Mouse (Mus musculus): ENCODE results near the gene Lbx1. TPM values are rescaled to one million over a fixed set of nuclear protein-coding genes. Genes with fewer than 3 reads are reported as not detected.

Gene Lbx1
- total RNA-seq, 2 experiments from 2014 or later = 0.13 TPM; not detected in 1

DNA sequence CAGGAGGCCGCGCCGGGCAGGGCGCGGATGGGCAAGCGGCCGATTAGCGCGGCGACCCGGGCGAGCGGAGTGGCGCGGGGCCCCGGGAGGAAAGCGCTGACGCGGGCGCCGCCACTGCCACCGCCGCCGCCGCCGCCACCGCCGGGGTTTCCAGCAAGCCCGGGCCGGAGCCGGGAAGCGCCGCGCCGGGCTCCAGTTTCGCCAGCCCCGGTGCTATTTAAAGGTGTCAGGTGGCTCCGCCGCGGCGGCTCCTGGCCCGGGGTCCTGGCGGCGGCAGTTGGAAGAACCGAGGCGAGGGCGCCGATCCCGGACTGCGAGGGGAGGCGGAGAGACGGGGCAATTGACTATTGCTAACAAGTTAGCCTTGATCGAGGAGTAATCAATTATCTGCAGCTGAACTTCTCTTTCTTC is 276 bp downstream of the Lbx1 start:
- no peak for DNase-seq (ENCODE audit: low spot score in 2 of 2)
- intact Hi-C loops (cut with DNase I) = no loop called here

DNA sequence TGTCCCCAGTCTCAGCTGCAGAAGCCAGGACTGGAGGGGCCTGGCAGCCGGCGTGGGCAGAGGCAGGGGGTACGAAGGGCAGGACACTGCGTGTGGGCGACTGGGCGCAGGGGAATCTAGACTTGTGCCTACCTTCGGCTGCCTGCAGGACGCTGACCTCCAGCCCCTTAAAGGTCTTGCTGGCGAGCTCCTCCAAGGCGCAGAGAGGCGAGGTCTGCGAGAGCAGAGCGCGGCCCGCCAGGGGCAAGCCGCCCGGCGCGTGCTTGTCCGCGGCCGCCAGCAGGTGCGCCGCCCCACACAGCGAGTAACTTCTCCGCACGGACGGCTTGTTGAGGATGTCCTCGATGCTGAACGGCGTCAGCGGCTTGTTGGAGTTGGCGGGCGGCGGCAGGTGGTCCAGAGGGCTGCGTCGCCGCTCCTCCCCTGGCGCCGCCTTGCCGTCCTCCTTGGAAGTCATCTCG is 811 bp downstream of the Lbx1 start:
- intact Hi-C loops (cut with DNase I) = loop anchor here (5.0 kb wide), 3 partner anchors 82 to 1628 kb away; partner anchors contain the start of gene Tlx1
- no peak for DNase-seq (ENCODE audit: low spot score in 2 of 2)

- intact Hi-C loops (cut with DNase I) = loop anchor here (5.0 kb wide), 3 partner anchors 82 to 1627 kb away; partner anchors contain the start of gene Tlx1
These were observed 1.3 kb downstream of the Lbx1 start for GRCm38 (mm10) chr19:45234191-45234770.

GRCm38 (mm10) chr19:45233496-45234127 is 2.0 kb downstream of the Lbx1 start:
- intact Hi-C loops (cut with DNase I) = loop anchor here (5.0 kb wide), 3 partner anchors 81 to 1626 kb away; partner anchors contain the start of gene Tlx1

More at GRCm38 (mm10) chr19:45234191-45234770, 1.3 kb downstream of the Lbx1 start:
- no peak for DNase-seq (ENCODE audit: low spot score in 2 of 2)

DNA sequence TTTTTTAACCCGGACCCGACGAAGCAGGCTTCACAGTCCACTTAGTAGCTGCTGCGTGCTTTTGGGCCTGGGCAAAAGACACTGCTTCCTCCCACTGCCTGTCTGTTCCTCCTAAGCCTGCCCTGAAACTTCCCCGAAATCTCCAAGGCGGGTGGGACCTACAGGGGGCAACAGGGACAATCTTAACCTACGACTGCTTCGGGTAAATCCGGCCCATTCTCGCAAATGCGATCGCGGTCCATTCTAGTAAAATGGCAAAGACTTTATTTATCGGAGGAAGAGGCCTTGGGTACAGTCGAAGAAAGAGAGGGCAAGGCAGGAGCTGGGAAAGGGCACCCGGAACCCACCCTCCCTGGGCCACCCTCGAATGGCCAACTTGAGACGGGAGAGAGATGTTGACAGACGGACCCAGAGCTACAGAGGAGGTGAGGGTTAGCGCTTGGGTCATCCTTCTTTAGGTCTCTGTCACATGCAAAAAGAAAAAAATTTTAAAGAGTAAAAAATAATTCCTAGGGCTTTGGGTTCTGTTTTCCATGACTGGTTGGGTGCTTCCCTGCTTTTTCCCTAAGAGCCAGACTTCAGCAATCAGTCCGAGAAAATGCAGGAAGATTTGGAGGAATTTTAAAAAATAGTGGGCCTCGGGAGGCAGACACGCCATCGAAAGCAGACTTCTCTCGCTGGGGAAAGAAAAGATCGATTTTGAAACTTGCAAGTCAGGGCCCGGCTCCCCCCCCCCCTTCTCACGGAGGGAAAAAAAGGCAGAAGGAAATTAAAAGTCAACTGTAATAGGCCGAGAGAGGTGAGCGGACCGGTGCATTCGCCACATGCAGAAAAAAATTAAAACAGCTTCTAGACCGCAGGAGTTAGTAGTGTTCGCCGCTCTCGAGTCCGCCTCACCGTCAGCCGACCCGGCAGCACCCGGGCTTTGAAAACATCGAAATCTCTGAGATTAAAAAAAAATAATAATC is 2.9 kb downstream of the Lbx1 start:
- intact Hi-C loops (cut with DNase I) = loop anchor here (5.0 kb wide), 3 partner anchors 80 to 1625 kb away; partner anchors contain the start of gene Tlx1
- DNase-seq (ENCODE audit: low spot score in 2 of 2) = no peak

More at GRCm38 (mm10) chr19:45233496-45234127, 2.0 kb downstream of the Lbx1 start:
- no peak for DNase-seq (ENCODE audit: low spot score in 2 of 2)

DNA sequence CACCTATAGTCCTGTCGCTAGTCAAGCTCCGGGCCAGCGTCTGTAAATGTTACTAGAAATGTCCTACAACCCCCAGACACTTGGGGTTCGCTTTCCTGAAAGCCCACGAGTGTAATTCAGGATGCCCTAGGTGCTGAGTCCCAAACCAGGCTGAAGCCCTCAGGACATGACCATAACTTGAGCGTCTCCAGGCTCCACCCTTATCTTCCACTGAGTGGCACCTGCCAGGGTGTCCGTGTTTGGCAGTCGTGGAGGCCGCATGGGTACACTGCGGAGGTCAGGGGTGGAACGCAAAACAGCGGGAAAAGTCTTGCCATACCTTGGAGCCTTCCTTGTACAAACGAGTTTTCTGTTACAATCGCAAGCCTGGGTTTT is 3.6 kb downstream of the Lbx1 start:
- no peak for DNase-seq (ENCODE audit: low spot score in 2 of 2)
- intact Hi-C loops (cut with DNase I) = loop anchor here (5.0 kb wide), 3 partner anchors 80 to 1625 kb away; partner anchors contain the start of gene Tlx1

DNA sequence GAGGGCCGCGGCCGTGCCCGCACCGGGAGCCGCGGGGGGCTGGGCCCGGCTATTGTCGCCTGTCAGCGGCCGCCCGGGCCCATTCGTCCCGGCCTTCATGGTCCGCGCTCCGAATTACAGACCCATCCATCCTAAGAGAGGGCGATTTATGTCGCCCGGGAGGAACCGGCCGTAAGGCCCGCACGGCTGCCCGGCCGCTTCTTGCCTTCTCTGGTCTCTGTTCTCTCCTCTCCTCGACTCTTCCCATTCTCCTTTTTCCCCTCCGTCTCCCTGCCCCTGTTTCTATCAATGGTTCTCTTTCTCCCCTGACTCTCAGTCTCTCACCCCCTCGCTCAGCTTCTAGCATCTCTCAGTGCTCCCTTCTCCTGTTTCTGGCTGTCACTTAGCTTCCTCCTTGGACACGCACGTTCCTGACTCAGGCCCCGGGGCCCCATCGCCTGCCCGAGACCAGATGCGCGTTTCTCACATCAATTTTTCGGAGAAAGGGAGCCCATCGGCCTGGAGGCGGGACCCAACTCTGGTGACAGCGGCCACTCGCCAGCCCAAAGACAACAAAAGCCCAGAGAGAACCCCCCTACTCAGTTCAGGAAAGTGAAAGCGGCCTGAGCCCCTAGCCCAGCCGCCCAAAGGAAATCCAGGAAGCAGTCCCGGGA is 4.1 kb downstream of the Lbx1 start:
- intact Hi-C loops (cut with DNase I) = loop anchor here (5.0 kb wide), 3 partner anchors 79 to 1624 kb away; partner anchors contain the start of gene Tlx1
- DNase-seq (ENCODE audit: low spot score in 2 of 2) = no peak

- no peak for DNase-seq (ENCODE audit: low spot score in 2 of 2)
- intact Hi-C loops (cut with DNase I) = loop anchor here (5.0 kb wide), 3 partner anchors 79 to 1624 kb away; partner anchors contain the start of gene Tlx1
These were observed 4.7 kb downstream of the Lbx1 start for GRCm38 (mm10) chr19:45230848-45231382.

- intact Hi-C loops (cut with DNase I) = loop anchor here (5.0 kb wide), 3 partner anchors 78 to 1623 kb away; partner anchors contain the start of gene Tlx1
- DNase-seq (ENCODE audit: low spot score in 2 of 2) = no peak
These were observed 5.4 kb downstream of the Lbx1 start for GRCm38 (mm10) chr19:45230201-45230611.

GRCm38 (mm10) chr19:45229378-45230135 is 6.1 kb downstream of the Lbx1 start:
- no peak for DNase-seq (ENCODE audit: low spot score in 2 of 2)

GRCm38 (mm10) chr19:45228781-45229180 is 6.8 kb downstream of the Lbx1 start:
- no peak for DNase-seq (ENCODE audit: low spot score in 2 of 2)

More at GRCm38 (mm10) chr19:45229378-45230135, 6.1 kb downstream of the Lbx1 start:
- intact Hi-C loops (cut with DNase I) = loop anchor here (5.0 kb wide), 3 partner anchors 77 to 1622 kb away; partner anchors contain the start of gene Tlx1

DNA sequence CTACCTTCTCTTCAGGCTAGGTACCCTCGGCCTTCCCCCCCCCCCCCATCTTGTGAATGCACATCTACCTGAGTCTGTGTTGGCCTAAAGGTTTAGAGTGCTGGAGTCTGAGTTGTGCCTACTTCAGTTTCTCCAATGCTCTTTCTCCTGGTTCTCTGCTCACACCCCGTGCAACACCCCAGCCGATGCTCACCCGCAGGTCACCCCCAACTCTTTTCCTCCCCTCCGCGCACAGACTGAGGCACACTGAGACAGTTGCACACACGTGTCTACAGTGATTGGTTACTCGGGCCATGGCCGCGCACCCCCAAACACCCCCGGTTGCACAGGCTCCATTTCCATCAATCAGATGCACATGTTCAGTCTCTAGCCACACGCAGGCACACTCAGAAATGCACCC is 7.5 kb downstream of the Lbx1 start:
- intact Hi-C loops (cut with DNase I) = no loop called here
- no peak for DNase-seq (ENCODE audit: low spot score in 2 of 2)

More at GRCm38 (mm10) chr19:45228781-45229180, 6.8 kb downstream of the Lbx1 start:
- intact Hi-C loops (cut with DNase I) = no loop called here

DNA sequence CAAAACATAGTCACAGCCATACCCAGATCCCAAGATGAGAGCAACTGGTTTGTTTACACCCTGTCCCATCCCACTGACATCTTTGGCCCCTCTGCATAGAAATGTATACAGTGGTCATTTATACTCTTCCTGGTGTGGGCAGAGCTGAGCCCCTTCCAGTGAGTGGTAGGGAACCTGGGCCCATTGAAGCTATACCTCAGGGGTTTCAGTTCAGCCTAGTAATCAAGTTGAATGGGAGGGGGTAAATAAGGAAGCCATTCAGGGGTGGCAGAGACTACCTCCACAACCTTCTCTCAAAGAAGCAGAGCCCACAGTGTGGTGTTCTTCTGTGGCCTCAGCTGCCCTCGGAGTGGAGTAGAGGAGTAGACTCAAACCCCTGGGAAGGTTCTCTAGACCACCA is 7.9 kb downstream of the Lbx1 start:
- no peak for DNase-seq (ENCODE audit: low spot score in 2 of 2)
- intact Hi-C loops (cut with DNase I) = no loop called here

DNA sequence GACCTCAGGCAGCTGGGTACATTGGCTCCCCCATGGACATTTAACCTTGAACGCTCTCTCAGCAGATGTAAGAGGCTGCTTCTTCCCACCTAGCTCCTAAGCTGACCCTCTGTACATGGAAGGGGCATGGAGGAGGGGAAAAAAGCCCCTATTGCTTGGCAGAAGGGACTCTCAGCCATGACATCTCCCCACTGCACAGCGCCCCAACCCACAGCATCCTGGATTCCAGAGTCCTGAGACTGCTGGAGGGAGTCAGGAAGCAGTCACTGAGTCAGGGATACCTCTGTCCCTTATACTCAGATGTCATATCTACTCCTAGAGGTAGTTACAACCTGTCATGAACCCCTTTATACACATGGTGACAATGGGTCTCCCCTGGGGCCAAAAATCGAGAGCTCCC is 8.6 kb downstream of the Lbx1 start:
- intact Hi-C loops (cut with DNase I) = no loop called here

GRCm38 (mm10) chr19:45226246-45226645 is 9.4 kb downstream of the Lbx1 start:
- DNase-seq (ENCODE audit: low spot score in 2 of 2) = no peak
- intact Hi-C loops (cut with DNase I) = no loop called here

More for the DNA sequence above, 8.6 kb downstream of the Lbx1 start:
- DNase-seq (ENCODE audit: low spot score in 2 of 2) = no peak

GRCm38 (mm10) chr19:45225130-45225529 is 10.5 kb downstream of the Lbx1 start:
- DNase-seq (ENCODE audit: low spot score in 2 of 2) = no peak
- intact Hi-C loops (cut with DNase I) = no loop called here

GRCm38 (mm10) chr19:45224286-45224559 is 11.4 kb downstream of the Lbx1 start:
- DNase-seq (ENCODE audit: low spot score in 2 of 2) = no peak
- intact Hi-C loops (cut with DNase I) = loop anchor here (5.0 kb wide), 1 partner anchor 78 kb away; no protein-coding TSS in a partner anchor
